Mouse (Mus musculus) CH12.LX (cell line): ENCODE data around the gene I0C0044D17Rik. TPM values are rescaled to one million over a fixed set of nuclear protein-coding genes. Genes with fewer than 3 reads are reported as not detected.

Experiments used
- DNase-seq: peaks from one replicate; pipeline ENCODE4 v3.0.0-alpha.2; 2013; ENCODE audit errors: extremely low read depth
- H3K27ac ChIP-seq: 2 replicates; pipeline ENCODE4 v1.5.1; 2012; ENCODE audit warnings: low read depth, mild to moderate bottlenecking, control low read depth, moderate library complexity; ENCODE audit not compliant: insufficient read depth
- H3K27me3 ChIP-seq: replicated peaks from 2 replicates; pipeline ENCODE3; 2012; ENCODE audit warnings: inconsistent platforms
- H3K36me3 ChIP-seq, 2 experiments: replicated peaks in 1 of 2; 2 replicates each; pipeline versions ENCODE3 to v1.6.1; 2012; ENCODE audit warnings: inconsistent platforms in 1 of 2, low read length in 1 of 2, mild to moderate bottlenecking in 1 of 2, mixed read lengths in 1 of 2, moderate library complexity in 1 of 2; ENCODE audit not compliant: control insufficient read depth in 1 of 2, insufficient read depth in 1 of 2
- H3K4me1 ChIP-seq, 2 experiments: 2 replicates each; pipeline ENCODE4 v1.6.1; 2012; ENCODE audit warnings: inconsistent platforms in 1 of 2, moderate library complexity in 1 of 2; ENCODE audit not compliant: insufficient read depth in 2 of 2, control insufficient read depth in 1 of 2
- H3K4me2 ChIP-seq: 2 replicates; pipeline ENCODE4 v1.6.1; 2012; ENCODE audit warnings: low read depth, mild to moderate bottlenecking, control low read depth; ENCODE audit not compliant: poor library complexity, insufficient read depth, severe bottlenecking
- H3K4me3 ChIP-seq, 3 experiments: fragments of 150-350 bp in 1 of 3; sonication (generic) in 1 of 3; replicated peaks in 1 of 3; 2 replicates each; pipeline versions ENCODE3 to v1.5.1; 2011 to 2012; ENCODE audit warnings: low read depth in 2 of 3, low read length in 2 of 3, mild to moderate bottlenecking in 2 of 3, moderate library complexity in 2 of 3, control low read depth in 1 of 3, improper control_type of control experiment in 1 of 3, inconsistent platforms in 1 of 3, mixed read lengths in 1 of 3; ENCODE audit not compliant: poor library complexity in 1 of 3
- H3K79me2 ChIP-seq: replicated peaks from 2 replicates; pipeline ENCODE4 v1.6.1; 2012; ENCODE audit warnings: mild to moderate bottlenecking, moderate library complexity; ENCODE audit not compliant: control insufficient read depth, poor library complexity, insufficient read depth, severe bottlenecking; ENCODE audit errors: extremely low read depth
- H3K9ac ChIP-seq: 2 replicates; pipeline ENCODE4 v1.6.1; 2012; ENCODE audit warnings: low read depth, mild to moderate bottlenecking, control low read depth, moderate library complexity; ENCODE audit not compliant: insufficient read depth
- H3K9me3 ChIP-seq: replicated peaks from 2 replicates; pipeline ENCODE3; 2012; ENCODE audit warnings: low read length, inconsistent platforms, mixed read lengths
- BHLHE40 ChIP-seq: IDR thresholded peaks from 2 replicates; pipeline ENCODE4 v1.6.1; 2011; ENCODE audit warnings: mild to moderate bottlenecking, low read depth, low read length, improper control_type of control experiment
- CHD1 ChIP-seq: IDR thresholded peaks from 2 replicates; pipeline ENCODE4 v1.6.1; 2012; ENCODE audit warnings: low read depth, low read length, improper control_type of control experiment, inconsistent platforms
- CHD2 ChIP-seq: IDR thresholded peaks from 2 replicates; pipeline ENCODE4 v1.6.1; 2011; ENCODE audit warnings: low read length, improper control_type of control experiment
- ELF1 ChIP-seq: IDR thresholded peaks from 2 replicates; pipeline ENCODE4 v1.6.1; 2014; ENCODE audit warnings: low read depth, mild to moderate bottlenecking, inconsistent platforms, low read length, improper control_type of control experiment
- GABPA ChIP-seq: IDR thresholded peaks from 2 replicates; pipeline ENCODE4 v1.6.1; 2012; ENCODE audit warnings: low read depth, low read length, improper control_type of control experiment, inconsistent platforms; ENCODE audit not compliant: insufficient replicate concordance
- HCFC1 ChIP-seq: IDR thresholded peaks from 2 replicates; pipeline ENCODE4 v1.6.1; 2012; ENCODE audit warnings: low read depth, mild to moderate bottlenecking, inconsistent platforms, low read length, improper control_type of control experiment
- IRF4 ChIP-seq: IDR thresholded peaks from 2 replicates; pipeline ENCODE4 v1.6.1; 2014; ENCODE audit warnings: low read depth, mild to moderate bottlenecking, inconsistent platforms, low read length, improper control_type of control experiment
- JUND ChIP-seq: conservative IDR thresholded peaks from 2 replicates; pipeline ENCODE4 v1.6.1; 2011; ENCODE audit warnings: low read depth, low read length, improper control_type of control experiment
- KAT2A ChIP-seq: IDR thresholded peaks from 2 replicates; pipeline ENCODE4 v1.6.1; 2012; ENCODE audit warnings: low read length, improper control_type of control experiment, inconsistent platforms; ENCODE audit not compliant: insufficient replicate concordance
- MYC ChIP-seq: IDR thresholded peaks from 2 replicates; pipeline ENCODE4 v1.6.1; 2011; ENCODE audit warnings: low read depth, mild to moderate bottlenecking, improper control_type of control experiment, low read length
- NELFE ChIP-seq: IDR thresholded peaks from 2 replicates; pipeline ENCODE4 v1.6.1; 2011; ENCODE audit warnings: low read depth, low read length, improper control_type of control experiment
- NRF1 ChIP-seq: IDR thresholded peaks from 2 replicates; pipeline ENCODE4 v1.6.1; 2014; ENCODE audit warnings: low read depth, mild to moderate bottlenecking, inconsistent platforms, low read length, improper control_type of control experiment, moderate library complexity
- POLR2A ChIP-seq: IDR thresholded peaks from 2 replicates; pipeline ENCODE4 v1.6.1; 2011; ENCODE audit warnings: low read depth, mild to moderate bottlenecking, improper control_type of control experiment, low read length
- RAD21 ChIP-seq: IDR thresholded peaks from 2 replicates; pipeline ENCODE4 v1.6.1; 2011; ENCODE audit warnings: low read depth, mild to moderate bottlenecking, low read length, improper control_type of control experiment, moderate library complexity
- RCOR1 ChIP-seq: conservative IDR thresholded peaks from 2 replicates; pipeline ENCODE4 v1.6.1; 2012; ENCODE audit warnings: low read depth, mild to moderate bottlenecking, inconsistent platforms, low read length, improper control_type of control experiment
- SIN3A ChIP-seq: IDR thresholded peaks from 2 replicates; pipeline ENCODE4 v1.6.1; 2012; ENCODE audit warnings: low read length, improper control_type of control experiment, inconsistent platforms
- SMC3 ChIP-seq: IDR thresholded peaks from 2 replicates; pipeline ENCODE4 v1.6.1; 2011; ENCODE audit warnings: low read depth, low read length, improper control_type of control experiment
- TCF12 ChIP-seq: IDR thresholded peaks from 2 replicates; pipeline ENCODE4 v1.6.1; 2014; ENCODE audit warnings: low read depth, mild to moderate bottlenecking, inconsistent platforms, low read length, improper control_type of control experiment
- ZC3H11A ChIP-seq: IDR thresholded peaks from 2 replicates; pipeline ENCODE4 v1.6.1; 2012; ENCODE audit warnings: low read depth, mild to moderate bottlenecking, inconsistent platforms, low read length, improper control_type of control experiment
- ZNF384 ChIP-seq: IDR thresholded peaks from 2 replicates; pipeline ENCODE4 v1.6.1; 2012; ENCODE audit warnings: low read depth, low read length, improper control_type of control experiment, inconsistent platforms
- dilution Hi-C: fragments of 300-500 bp; cut with MboI; formaldehyde crosslinking; loops from 2 replicates; pipeline ENCODE4 v1.14.3; 2020; ENCODE audit warnings: low sequenced_read_pairs; ENCODE audit not compliant: extremely low pct_unique_long_range_greater_than_20kb, extremely low pct_ligation_motif_present
- in situ Hi-C: fragments of 300-500 bp; cut with MboI; formaldehyde crosslinking; loops from 3 replicates; pipeline ENCODE4 v1.14.3; 2019; ENCODE audit warnings: low sequenced_read_pairs, low pct_ligation_motif_present, low pct_unique_long_range_greater_than_20kb, mixed read lengths
- polyA plus RNA-seq: library from polyadenylated mRNA; unstranded; fragments of >175 nt; gene quantifications from 2 replicates; pipeline ENCODE4 v1.2.1, GENCODE M21; 2012; ENCODE audit warnings: low read depth; ENCODE audit not compliant: insufficient read length
- total RNA-seq, 2 experiments: library from RNA; depleted of rRNA; stranded (reverse); fragments of 300-350 nt in 1 of 2; fragments of >200 nt in 1 of 2; gene quantifications; 2 replicates each; pipeline ENCODE4 v1.2.3; 2012 to 2014

I0C0044D17Rik gene
- total and polyA plus RNA-seq, 3 experiments: not detected

DNA sequence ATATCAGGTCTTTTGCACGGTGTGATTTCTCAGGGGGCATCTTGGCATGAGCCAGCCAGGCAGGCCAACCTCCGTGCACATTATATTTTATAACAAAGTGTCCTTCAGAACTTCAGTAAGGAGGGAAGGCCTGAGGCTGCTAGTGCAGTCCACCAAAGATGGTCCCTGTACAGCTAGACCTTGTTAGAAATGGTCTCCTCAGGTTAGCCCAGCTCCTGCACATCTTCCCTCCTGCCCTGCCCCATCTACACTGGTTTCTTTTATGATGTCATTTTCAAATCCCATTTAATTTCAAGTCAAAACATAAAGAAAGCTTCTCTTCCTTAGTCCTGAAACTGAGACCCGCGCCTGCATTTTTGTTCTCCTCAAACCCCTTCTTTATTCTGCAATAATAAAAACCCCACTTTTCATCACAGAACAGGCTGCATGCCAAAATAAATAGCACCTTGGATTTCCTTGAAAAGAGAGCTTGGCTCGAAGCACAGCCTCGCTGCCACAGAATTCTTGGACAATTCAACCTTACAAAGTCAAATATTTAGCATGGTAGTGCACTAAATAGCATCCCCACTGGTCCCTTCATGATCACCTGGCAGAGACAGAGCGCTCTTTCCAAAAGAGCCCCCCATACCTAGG lies 34.4 kb downstream of the I0C0044D17Rik start:
- H3K79me2 ChIP-seq: no peaks in the 10 kb centered on the region
- no peak for TF ChIP-seq KAT2A
- no peak for TF ChIP-seq HCFC1
- no peak for TF ChIP-seq TCF12
- TF ChIP-seq MYC: no peak
- no peak for TF ChIP-seq CHD1
- no peak for TF ChIP-seq BHLHE40
- no peak for TF ChIP-seq RAD21
- TF ChIP-seq NELFE: no peak
- TF ChIP-seq CHD2: no peak
- TF ChIP-seq NRF1: no peak
- TF ChIP-seq SIN3A: no peak
- TF ChIP-seq POLR2A: no peak
- no peak for TF ChIP-seq ELF1
- TF ChIP-seq ZC3H11A: no peak
- TF ChIP-seq SMC3: no peak
- no peak for TF ChIP-seq JUND
- no peak for TF ChIP-seq GABPA
- TF ChIP-seq IRF4: no peak
- no peak for TF ChIP-seq ZNF384
- TF ChIP-seq RCOR1: no peak
- in situ Hi-C loops (no loop called here), dilution Hi-C loops (no loop called here)
- no peaks in the 10 kb centered on the region for H3K4me1 ChIP-seq
- H3K9ac ChIP-seq: no peak overlapping the region
- H3K27ac ChIP-seq: no peak overlapping the region
- H3K4me3 ChIP-seq: no peak overlapping the region
- H3K27me3 ChIP-seq: no peaks in the 10 kb centered on the region
- DNase-seq: no peak
- H3K4me2 ChIP-seq: no peak overlapping the region
- H3K9me3 ChIP-seq: peaks cover 84% of the 10 kb centered on the region
- no peaks in the 10 kb centered on the region for H3K36me3 ChIP-seq

DNA sequence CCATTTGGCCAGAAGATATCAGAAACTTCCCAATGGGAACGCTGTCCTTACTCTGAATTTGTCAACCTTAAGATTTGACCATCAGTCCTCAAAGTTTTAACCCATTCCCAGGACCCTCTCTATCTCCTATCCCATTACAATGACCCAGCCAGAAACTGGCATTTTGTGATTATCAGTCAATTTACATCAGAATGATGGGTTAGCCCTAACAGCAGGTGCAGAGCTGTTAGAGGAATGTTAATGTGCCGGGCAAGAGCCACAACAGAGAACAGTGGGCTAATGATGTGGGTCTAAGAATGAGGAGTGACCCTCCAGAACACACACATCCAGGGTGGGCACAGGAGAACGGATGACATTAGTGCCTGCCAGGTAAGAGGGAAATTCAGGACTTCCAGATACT lies 37.4 kb downstream of the I0C0044D17Rik start:
- DNase-seq: no peak
- Histone ChIP-seq H3K79me2 (no peaks in the 10 kb centered on the region), H3K9ac (no peak overlapping the region), H3K27ac (no peak overlapping the region), H3K4me3 (no peak overlapping the region), H3K9me3 (peaks cover 93% of the 10 kb centered on the region), H3K4me1 (no peaks in the 10 kb centered on the region), H3K27me3 (no peaks in the 10 kb centered on the region), H3K4me2 (no peak overlapping the region), H3K36me3 (no peaks in the 10 kb centered on the region)
- in situ Hi-C loops (no loop called here), dilution Hi-C loops (no loop called here)
- TF ChIP-seq ZC3H11A (no peak), MYC (no peak)
